Mouse (Mus musculus) retina, postnatal 7 days (tissue): Measurements from ENCODE around the gene S100a8.

Experiments used
- DNase-seq: peaks from one replicate; pipeline ENCODE4 v3.0.0-alpha.2; 2012; ENCODE audit warnings: low read depth, low spot score

Gene S100a8

DNA sequence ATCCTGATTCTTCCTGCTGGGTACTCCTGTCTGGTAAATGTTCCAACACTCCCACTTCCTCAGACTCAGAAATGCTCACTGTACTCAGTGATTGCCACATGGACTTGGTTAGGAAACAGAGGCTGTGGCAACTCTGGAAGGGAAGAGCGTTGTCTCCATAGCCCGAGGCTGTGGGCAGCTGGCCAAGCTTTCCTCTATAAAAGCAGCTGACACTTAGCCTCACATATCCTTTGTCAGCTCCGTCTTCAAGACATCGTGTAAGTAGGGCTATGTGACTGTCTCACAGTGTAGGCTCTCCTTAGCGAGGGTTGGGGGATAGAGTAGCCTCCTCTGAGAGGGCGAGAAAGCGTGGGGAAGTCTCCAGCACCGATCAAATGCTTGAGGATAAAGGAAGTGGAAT is at the start of gene S100a8:
Gene S100a8, plus strand, starts transcription at position 133 of the 400 bp plus-strand sequence.
- no peak for DNase-seq

DNA sequence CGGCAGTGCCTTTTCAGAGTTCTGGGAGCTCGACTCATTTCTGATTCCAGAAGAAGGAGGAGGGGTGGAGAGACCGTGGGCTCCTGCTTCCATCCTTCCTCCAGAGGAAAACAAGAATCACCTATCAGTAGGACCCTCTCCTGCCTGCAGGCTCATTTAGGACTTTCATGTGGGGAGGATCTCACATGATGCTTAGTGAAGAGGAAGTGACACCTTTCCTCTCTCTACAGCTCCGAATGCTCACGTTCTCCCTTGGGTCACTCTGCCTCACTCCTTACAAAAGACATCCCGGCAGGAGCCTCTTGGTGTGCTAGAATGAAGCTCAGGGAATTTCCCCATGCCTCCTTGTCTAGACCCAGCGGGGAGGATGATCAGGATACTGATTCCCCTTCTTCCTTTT is 47.2 kb upstream of the S100a8 start:
- DNase-seq: no peak

DNA sequence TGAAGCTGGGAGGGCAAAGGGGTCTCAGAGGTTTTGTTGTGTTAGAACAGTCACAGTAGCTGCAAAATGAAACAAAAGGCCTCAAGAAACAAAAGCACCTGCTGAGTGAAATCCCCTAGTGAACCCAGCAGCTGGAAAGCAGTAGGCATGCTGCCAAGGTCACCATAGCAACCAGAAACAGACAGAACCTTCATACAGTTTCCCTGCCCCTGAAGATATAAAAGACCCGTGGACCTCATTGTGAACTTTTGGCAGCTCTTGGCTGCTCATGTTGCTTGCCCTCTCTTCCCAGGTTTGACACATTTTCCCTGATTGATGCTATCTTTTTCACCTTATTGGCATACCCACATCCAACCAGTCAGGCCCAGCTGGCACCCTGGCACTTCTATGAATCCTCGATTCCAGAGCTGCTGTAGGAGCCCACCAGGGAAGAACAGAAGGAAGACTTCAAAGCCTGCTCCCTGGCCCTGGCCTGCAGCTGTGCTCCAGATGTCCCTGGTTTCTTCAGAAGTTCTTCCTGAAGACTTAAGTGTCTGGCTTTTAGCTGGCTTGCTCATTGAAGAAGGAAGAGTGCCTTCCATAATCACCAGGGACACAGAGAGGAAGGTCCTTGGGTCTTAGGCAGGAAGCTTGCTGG is 45.2 kb upstream of the S100a8 start:
- no peak for DNase-seq

DNA sequence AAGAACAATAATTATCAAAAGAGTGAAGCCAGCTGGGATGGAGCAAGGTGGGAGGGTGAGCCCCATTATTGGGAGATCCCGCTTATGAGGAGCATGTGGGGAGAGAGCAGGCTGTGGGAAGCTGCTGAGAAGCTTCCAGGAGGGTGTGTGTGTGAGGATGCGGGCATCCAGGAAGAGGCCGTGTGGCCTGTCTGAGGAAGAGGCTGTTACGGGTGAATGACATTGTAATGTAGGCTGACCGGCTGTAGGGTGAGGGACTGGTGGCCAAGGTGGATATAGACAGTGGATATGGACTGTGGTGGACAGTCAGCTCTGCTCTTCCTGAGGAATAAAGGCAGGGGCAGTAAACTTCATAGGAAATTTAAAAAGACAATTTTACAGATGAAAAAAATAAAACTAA is 43.3 kb upstream of the S100a8 start:
- no peak for DNase-seq

DNA sequence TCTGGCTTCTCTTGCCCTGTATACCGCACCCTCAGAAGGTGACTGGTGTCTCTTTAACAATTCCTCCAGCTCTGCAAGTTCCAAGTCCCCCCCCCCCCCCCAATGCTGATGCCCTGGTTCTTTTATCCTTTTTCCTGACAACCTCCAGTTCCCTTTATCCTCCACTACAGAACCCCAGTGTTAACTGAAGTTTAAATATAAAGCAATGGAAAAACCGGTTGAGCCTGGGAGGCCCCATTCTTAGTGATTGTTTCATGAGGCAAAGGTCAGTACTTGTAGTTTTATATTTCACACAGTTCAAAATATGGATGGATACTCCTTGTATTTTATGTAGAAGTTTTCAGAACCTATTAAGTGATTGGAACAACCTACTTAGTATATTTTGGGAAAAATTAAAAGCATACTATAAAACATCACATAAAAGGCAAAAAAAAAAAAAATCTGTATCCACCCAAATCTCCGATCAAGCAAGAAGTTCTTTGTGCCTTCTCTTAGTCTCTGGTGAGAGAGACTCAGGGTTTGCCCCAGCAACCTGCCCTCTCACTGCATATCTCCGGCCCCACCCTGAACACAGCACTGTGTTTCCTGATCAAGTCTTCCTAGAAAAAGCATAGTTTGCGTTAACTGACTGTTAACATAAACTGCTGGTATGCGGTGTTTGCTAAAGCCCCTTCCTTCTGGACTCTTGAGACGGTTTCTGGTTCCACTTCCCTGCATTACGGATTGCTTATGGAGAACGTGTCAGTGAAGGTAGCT is 42.3 kb upstream of the S100a8 start:
- no peak for DNase-seq

DNA sequence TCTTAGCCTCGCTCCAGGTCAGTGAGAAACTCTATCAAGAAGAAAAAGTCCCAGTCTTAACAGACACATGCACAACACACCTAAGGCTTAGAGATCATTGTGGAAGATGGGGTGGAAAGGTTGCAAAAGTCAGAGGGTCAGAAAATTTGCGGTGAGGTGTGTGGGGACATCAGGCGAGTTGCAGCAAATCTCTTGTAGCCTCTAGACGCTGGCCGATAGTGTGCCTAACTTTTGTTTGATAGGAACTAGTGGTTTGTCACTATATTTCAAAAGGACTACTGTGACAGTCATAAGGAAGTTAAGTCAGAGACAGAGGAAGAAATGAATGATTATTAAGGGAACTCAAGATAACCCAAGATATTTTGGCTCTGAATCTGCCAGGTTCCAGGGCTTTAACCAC is 41.4 kb upstream of the S100a8 start:
- no peak for DNase-seq

DNA sequence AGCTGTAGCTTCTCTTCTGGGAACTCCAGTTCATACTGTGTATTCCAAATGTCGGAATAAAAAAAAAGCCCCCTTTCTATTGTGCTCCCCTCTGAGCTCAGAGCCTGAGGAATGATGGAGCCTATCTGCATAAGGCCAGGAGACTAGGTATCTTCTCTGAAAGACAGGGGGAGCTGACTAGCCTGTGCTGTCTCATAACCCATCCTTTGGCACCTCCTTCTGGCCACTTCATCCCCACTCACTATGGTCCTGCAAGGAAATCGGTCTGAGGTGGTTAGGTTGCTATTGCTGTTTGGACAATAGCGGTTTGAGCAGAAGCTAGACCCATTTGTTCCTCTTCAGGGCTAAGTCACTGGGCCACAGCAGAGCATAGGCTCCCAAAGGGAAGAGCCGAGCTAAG is 41.0 kb upstream of the S100a8 start:
- no peak for DNase-seq

DNA sequence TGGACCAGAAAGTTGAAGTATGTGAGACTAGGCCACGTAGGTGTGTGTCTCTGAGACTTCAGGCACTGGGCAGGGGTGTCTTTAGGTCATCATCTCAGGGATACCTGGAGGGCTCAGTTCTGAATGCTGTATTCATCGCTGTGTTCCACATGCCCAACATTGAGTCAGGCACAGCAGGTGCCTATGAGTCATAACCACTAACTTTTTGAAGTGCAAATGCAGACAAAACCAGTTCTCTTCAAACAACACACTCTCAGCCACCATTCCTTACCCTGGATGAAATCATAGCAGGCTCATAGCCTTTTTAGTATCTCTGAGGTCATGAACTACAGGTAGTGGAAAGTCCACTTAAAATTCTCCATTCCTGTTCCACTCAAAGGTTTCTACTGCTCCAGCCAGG is 39.5 kb upstream of the S100a8 start:
- DNase-seq: no peak

DNA sequence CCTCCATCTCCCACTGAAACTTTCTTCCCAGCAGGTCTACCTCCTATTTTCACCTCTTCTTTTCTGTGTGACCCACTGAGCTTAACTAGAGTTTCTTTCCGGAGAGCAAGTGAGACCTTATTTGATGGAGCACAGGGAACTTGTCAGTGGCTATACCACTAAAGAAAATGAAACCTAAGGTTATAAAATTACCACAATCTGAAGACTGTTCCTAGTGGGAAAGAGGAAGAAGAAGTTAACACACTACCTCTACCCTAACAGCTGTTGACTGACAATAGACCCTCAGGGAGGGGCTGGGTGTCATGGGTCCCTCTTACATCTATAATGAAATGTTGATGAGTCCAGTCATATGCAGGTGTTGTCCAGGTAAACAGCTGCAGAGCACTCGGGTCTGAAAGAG is 36.8 kb upstream of the S100a8 start:
- no peak for DNase-seq

DNA sequence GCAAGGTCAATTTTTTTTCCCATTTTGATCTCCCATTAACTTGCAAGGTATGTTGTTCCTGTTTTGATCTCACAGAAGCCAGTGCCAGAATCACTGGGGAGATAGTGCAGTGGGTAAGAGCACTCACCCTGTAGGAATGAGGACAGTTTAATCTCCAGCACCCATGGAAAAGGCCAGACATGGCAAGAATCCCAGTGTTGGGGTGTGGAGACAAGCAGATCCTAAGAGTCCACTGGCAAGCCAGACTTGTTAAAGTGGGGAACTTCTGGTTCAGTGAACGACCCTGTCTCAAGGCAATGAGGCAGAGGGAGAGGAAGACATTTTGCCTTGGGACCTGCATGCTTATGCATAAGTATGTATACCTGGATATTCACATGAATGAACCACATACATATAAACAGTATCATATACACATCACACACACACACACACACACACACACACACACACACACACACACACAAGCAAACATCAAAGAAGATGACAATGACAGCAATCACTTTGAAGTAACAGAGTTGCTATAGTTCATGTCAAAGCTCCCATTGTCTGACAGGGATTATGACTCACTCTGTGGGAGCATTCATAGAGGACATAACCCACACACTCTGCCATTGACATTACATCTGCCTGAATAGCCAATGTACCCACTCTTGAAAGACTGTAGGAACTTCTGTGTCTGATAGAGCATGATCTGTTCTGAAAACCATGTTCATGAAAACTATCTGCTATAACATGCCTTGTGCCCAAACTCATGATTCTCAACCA is 30.1 kb upstream of the S100a8 start:
- no peak for DNase-seq

DNA sequence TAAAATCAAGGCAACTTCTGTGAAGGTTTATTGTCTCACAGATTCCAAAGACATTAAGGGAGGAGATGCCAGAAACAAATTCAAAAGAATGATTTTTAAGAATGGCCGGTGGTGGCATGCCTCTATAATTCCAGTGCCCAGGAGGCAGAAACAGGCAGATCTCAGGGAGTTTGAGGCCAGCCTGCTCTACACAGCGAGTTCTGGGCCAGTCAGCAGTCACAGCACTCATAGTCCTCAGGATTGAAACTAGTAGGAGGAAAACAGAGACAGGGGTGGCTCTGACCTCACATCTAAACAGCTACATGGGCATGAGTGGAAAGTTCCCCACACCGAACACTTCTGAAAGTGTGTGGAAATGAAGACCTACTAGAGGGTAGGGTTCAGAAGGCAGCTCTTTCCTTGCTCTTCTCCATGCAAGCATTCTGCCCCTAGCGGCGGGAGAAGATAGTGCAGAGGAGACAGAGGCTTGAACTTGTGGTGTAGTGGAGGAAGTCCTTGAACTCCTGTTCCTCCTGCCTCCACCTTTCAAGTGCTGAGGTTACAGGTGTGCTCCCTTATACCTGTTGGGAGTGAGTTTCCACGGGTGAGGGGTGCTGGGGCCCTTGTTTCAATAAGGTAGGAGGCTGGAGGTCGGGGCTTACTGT is 29.1 kb upstream of the S100a8 start:
- no peak for DNase-seq

DNA sequence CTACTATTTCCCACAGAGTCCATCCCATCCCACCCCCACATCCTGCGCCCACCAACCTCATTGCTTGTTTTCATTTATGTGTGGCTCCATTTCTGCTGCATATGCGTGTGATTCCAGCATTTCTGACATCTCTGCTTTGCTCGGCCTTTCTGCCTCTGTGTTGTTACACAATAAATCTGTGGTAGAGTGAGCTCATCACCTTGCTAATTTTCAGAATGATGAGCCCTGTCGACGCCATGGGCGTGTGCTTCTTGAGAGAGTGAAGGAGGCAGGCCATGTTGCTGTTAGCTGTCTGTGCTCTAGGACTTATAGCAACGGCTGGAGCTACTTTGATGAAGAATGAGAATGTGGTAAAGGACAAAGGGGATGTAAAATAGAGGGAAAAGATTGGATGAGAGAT is 27.8 kb upstream of the S100a8 start:
- no peak for DNase-seq

DNA sequence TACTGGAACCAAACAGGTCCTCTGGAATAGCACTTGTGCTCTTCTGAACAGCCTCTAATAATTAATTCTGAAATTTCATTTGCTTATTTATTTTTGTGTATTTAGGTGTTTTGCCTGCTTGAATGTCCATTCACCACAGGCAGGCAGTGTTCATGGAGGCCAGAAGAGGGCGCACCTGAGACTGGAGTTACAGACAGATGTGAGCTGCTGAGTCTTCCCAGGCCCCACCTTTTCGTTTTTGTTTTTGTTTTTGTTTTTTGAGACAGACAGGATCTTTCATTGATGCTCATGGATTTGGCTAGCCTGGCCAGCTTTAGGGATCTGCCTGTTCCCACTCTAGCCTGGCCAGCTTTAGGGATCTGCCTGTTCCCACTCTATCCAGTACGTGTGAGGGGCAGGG is 24.6 kb upstream of the S100a8 start:
- DNase-seq: no peak

DNA sequence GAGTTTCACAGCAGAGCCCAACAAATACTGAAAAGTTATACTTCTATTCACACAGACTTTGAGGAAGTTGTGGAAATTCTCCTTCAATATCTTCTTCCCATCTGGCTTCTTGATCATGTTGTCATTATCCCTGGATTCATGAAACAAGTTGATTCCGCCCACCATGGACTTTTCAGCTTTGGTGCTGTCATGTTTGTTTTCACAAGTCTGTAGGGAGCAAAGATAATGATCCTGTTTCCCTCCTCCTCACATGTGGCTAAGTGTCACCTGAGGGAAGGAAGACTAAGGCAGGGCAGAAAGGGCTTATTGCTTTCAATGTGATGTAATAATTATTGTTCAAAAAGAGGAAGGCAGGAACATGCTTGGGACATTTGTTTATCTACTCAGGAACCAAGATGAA is 21.5 kb upstream of the S100a8 start:
- DNase-seq: no peak

DNA sequence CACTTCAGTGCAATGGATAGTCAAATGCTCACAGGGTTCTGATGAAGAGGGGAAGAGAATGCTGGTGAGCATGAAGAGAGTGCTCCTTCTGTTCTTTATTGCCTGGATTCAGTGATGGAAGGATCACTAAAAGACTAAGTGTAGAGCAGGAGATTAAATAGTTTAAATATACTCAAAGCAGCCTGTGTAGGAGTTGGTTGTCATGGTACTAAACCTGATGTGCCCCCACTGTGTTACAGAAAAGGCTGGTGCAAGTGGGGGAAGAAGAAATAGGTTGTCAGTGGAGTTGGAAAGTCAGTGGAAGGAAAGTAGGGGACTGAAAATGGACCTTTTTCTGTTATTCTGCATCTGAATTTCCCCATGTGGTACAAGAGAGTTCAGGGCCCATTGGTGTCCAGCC is 19.8 kb upstream of the S100a8 start:
- DNase-seq: no peak

DNA sequence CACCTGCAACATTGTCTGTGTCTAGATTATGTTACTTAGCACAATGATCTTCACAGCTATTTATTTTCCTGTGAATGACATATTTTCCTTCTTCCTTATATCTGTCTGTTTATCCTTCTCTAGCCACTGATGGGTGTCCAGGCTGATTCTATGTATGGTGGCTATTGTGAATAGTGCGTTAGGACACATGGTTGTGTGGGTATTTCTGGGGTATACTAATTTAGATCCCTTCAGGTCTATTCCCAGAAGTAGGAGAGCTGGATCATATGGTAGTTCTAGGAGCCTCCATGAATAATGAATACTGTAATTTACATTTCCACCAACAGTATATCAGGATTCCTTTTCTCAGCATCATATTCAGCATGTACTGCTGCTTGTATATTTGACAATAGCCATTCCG is 18.9 kb upstream of the S100a8 start:
- DNase-seq: no peak

DNA sequence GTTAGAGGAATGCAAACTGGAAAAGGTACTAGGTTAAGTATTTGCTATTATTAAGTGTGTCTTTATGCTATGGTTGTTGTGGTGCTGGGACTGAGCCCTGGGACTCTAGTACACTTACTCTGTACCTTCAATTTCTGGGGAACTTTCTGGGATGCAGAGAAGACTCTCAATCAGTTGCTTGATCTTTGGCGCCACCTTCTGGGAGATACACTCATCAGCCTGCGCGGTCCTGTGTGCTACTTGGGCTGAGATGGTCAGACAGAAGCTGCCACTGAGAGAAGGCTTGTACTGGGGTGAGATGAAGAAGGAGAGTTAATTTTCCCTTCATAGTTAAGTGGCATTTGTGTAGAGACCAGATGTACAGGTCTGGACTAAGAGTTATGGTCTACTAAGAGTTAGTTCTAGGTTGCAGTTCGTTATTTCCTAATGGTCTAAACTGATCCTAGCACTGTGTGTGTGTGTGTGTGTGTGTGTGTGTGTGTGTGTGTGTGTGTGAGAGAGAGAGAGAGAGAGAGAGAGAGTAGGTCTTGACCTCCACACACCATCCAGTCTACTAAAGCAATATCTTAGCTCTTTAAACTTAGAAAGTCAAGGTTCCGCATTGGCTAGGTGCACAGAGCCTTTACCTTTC is 15.8 kb upstream of the S100a8 start:
- DNase-seq: peak; percentile 76

DNA sequence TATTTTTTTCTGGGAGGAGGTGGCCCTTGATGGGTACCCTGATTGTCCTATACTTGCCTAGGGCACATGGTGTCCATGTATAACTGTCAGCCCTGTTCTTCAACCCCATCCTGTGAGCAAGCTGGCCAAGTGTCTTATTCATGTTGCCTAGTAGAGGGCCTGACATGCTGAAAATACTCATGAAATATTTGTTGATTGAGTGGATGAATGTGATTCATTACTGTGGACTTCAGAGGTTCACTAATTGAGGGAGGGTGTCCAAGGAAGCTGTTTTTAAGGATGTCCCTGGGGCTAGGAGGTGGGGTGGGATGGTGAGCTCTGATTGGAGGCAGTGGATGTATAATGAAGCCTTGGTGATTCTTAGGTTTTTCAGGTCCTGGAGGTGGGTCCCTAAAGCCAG is 15.1 kb upstream of the S100a8 start, which contains the start of gene S100a7a:
Gene S100a7a, plus strand, starts transcription at position 301 of the 400 bp plus-strand sequence.
- no peak for DNase-seq

DNA sequence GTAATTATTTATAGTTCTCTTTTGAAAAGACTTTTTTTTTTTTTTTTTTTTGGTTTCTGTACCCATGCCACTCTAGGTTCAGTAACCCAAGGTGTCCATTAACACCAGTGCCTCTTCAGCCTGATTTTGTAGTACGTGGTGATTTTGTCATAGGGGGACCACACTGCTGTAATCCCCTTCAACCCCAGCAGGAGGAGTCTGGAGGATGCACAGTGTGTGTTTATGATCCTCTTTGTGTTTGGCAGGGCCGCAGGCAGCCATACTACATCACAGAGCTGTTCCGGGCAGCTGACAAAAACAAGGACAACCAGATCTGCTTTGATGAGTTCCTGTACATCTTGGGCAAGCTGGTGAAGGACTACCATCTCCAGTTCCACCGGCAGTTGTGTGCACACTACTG is 11.4 kb upstream of the S100a8 start:
- no peak for DNase-seq

DNA sequence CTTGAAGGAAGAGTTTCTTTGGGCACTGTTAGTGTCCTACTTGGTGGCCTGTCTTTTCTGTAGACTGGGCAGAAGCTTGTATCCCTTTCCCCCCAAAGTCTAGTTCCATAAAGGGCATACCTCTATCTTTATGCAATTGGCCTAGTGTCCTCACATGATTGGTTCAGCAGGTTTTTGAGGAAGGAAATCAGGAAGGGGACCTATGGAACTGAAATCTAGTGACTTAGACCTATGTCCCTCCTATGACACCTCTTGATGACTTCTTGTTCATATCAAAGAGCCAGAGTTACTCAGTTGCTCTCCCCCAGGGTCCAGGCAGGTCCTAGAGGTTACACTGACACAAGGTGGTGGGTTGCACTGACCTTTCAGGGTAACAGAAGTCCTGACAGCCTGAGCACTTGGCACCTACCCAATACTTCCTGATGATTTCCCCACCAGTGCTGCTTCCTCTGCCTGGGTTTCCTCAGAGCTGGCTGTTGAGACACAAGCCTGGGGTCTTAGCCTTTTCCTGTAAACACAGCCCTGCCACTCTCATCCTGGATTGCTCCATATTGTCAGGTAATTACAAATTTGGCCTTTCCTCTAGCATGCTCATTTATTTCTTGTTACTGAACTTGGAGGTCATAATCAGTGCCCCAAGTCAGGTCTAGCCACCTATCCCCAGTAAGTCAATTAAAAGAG is 9.3 kb upstream of the S100a8 start:
- DNase-seq: no peak

DNA sequence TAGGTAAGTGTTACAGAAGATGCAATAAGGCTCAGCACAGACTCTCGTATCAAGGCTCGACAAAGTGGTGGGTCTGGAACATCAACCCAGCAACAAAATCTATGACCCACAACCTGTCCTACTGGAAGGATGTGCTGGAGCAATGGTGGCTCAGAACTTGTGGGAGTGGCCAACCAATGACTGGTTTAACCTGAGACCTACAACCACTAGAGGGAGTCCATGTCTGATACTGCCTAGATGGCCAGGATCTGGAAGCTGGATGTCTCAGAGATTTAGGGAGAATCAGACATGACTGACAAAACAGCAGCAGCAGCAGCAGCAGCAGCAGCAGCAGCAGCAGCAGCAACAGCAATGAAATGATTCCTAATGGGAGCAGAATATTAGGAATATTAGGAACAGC is 4.6 kb upstream of the S100a8 start:
- DNase-seq: no peak
